Mouse (Mus musculus): ENCODE results near the gene Gm21988. TPM values are rescaled to one million over a fixed set of nuclear protein-coding genes. Genes with fewer than 3 reads are reported as not detected.

Gene Gm21988
- total RNA-seq, 2 experiments from 2014 or later, result 7.2 to 7.9 TPM

- no peak for DNase-seq (ENCODE audit: low spot score in 2 of 2)
Measured at GRCm38 (mm10) chr11:70218741-70219470, 20.7 kb downstream of the Gm21988 start.

DNA sequence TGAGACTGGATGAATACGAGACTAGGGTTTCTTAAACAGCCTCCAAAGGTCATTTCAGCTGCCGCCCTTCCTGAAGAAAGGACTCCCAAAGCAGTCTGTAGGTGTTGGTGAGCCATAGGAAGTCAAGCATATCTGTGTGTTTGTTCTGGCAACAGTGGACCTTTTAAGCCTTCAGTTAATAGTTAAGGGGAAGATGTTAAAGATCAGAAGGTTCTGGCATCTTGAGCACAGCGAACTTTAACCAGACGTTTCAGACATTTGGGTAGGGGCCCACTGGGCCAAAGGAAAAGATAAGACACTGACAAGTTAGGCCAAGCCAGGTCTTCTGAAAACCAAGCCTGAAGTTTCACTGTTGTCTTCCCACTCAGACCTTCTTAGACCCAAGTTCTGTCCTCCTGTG, 21.6 kb downstream of the Gm21988 start:
- DNase-seq (ENCODE audit: low spot score in 2 of 2), result no peak

DNA sequence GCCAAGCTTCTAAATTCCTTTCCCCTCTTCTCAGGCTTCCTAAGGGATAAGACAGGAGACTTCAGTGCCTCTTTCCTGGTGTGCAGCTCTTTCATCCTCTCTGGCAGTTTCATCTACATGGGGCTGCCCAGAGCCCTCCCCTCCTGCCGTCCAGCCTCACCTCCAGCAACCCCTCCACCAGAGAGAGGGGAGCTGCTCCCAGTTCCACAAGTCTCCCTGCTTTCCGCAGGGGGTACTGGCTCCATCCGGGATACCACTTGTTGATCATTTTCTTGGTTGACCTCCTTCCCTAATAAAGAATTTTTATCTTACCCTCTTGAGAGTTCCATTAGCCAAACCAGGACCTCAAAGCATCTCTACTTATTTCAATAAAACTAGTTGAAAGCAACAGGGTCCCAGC, 23.5 kb downstream of the Gm21988 start:
- DNase-seq (ENCODE audit: low spot score in 2 of 2), result no peak

GRCm38 (mm10) chr11:70215301-70215700, 24.3 kb downstream of the Gm21988 start:
- DNase-seq (ENCODE audit: low spot score in 2 of 2), result no peak

- no peak for DNase-seq (ENCODE audit: low spot score in 2 of 2)
Measured at GRCm38 (mm10) chr11:70214856-70215209, 24.8 kb downstream of the Gm21988 start.

GRCm38 (mm10) chr11:70214191-70214855, 25.3 kb downstream of the Gm21988 start:
- DNase-seq (ENCODE audit: low spot score in 2 of 2), result peak; percentile 36 to 47

GRCm38 (mm10) chr11:70213736-70214135, 25.9 kb downstream of the Gm21988 start:
- peak in 1 of 2 experiments; percentile 36 for DNase-seq (ENCODE audit: low spot score in 2 of 2)

DNA sequence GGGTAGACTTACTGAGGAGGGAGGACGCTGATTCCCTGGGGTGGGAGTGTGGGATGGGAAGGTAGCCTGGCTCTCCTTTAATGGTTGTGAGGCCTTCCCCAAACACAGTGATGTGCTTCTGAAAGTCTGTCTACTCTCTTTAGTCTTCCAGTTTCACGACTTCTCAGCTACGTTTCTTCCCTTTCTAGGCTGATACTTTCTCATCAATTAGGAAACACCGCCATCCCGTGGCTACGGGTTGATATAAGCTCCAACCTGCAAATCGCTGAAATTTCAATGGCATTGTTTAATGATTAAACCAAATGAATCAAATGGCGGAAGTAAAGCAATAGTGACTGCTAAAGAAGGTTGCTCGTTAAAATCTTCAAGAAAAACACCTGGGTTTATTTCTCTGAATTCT, 26.7 kb downstream of the Gm21988 start:
- peak; percentile 68 to 86 for DNase-seq (ENCODE audit: low spot score in 2 of 2)

DNA sequence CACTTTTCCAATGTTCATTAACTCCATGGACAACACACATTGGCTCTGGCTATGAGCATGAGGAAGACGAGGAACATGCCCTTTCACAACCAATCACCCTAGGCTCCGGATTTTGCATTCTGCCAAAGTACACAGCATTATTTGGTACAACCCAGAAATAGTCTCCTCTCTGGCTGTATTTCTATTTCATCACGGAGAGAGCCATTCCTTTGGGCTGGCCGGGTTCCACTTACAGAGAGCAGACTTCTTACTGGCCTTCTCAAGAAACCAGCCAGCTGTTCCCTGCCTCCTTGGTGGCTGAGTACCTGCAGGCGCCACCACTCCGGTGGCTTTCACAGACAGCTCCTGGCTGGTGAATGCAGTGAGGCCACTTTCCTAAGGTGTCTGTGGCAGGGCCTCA, 27.2 kb downstream of the Gm21988 start, which contains the start of gene Slc16a11:
Gene Slc16a11, plus strand, starts transcription at position 330 of the 400 bp plus-strand sequence.
- DNase-seq (ENCODE audit: low spot score in 2 of 2), result no peak

- DNase-seq (ENCODE audit: low spot score in 2 of 2), result no peak
Measured at GRCm38 (mm10) chr11:70211972-70212371, 27.7 kb downstream of the Gm21988 start.

DNA sequence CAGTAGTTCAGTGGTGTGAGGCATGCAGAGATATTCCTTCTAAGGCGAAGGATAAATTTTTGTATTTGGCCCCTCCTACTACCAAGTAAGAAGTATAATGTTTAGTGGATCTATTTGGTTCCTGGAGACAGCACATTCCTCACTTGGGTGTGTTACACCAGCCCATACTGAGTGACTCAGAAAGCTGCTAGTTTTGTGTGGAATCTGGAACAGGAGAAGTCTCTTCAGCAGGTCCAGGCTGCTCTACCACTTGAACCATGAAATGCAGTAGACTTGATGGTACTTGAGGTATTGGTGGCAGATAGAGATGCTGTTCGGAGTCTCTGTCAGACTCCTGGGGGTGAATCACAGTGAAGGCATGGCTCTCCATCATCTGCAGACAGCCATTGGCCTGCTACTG, 28.9 kb downstream of the Gm21988 start:
- no peak for DNase-seq (ENCODE audit: low spot score in 2 of 2)

GRCm38 (mm10) chr11:70208778-70209388, 30.7 kb downstream of the Gm21988 start:
- DNase-seq (ENCODE audit: low spot score in 2 of 2), result no peak

DNA sequence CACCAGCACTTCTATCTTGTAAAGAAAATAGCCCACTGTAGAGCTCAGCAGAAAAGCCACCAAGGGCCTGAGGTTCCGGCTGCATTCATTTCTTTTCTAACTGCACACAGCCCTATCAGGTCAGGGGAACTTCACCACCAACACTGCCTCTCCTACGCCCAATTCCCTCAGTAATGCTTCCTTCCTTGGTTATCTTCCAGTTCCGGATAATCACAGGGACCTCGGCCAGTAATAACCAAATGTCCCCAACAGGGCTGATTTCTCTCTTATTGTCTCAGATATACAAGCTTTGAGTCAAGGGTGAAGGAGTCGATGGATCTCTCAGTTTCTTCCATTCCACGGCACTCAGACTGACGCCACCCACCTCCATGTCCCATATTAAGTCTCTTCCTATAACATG, 32.3 kb downstream of the Gm21988 start:
- no peak for DNase-seq (ENCODE audit: low spot score in 2 of 2)

- no peak for DNase-seq (ENCODE audit: low spot score in 2 of 2)
Measured at GRCm38 (mm10) chr11:70206801-70207200, 32.8 kb downstream of the Gm21988 start.

GRCm38 (mm10) chr11:70201691-70202090, 37.9 kb downstream of the Gm21988 start:
- DNase-seq (ENCODE audit: low spot score in 2 of 2), result peak; percentile 80 to 84

DNA sequence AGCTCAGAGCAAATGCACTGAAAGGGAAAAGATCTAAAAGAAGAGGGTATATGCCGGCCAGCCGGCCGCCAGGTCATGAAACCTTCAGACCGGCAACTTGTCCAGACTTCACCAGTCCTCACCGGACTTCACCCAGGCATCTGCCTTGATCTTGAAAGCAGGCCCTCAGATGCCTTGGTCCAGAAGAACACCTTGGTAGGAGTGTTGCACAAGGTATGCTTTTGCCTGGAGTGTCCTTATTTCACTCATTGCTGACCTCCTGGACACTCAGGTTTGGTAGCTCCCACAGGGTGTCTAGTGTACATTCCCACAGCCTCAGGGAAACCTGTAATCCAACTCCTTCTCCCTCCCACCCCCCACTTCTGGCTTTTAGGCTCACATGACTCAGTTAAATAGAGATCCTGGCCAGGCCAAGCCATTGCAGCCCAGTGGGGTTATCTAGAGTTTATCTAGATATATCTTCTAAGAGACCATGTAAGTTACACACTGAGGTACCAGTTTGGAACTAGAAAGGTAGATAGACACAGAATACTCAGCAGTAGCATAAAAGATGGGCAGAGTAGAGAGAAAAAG, 39.5 kb downstream of the Gm21988 start:
- no peak for DNase-seq (ENCODE audit: low spot score in 2 of 2)

DNA sequence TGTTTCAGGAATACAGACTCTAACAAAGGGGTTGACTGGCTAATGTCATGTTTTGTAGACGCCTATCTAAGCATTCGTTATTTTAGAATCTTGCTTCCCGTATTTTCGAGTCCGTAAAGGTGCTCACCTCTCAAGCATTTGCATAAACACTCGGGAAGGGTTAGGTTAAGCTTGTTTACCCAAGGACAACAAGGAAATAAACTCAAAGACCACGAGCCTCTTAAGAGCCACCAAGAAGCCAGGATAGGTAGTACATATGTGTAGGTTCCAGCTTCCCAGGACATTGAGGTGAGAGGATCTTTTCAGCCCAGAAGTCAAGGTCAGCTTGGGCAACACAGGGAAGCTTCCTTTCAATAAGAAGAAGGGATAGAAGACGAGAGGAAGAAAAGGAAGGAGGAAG, 40.5 kb downstream of the Gm21988 start:
- no peak for DNase-seq (ENCODE audit: low spot score in 2 of 2)

GRCm38 (mm10) chr11:70198332-70198731, 41.3 kb downstream of the Gm21988 start:
- DNase-seq (ENCODE audit: low spot score in 2 of 2), result no peak

DNA sequence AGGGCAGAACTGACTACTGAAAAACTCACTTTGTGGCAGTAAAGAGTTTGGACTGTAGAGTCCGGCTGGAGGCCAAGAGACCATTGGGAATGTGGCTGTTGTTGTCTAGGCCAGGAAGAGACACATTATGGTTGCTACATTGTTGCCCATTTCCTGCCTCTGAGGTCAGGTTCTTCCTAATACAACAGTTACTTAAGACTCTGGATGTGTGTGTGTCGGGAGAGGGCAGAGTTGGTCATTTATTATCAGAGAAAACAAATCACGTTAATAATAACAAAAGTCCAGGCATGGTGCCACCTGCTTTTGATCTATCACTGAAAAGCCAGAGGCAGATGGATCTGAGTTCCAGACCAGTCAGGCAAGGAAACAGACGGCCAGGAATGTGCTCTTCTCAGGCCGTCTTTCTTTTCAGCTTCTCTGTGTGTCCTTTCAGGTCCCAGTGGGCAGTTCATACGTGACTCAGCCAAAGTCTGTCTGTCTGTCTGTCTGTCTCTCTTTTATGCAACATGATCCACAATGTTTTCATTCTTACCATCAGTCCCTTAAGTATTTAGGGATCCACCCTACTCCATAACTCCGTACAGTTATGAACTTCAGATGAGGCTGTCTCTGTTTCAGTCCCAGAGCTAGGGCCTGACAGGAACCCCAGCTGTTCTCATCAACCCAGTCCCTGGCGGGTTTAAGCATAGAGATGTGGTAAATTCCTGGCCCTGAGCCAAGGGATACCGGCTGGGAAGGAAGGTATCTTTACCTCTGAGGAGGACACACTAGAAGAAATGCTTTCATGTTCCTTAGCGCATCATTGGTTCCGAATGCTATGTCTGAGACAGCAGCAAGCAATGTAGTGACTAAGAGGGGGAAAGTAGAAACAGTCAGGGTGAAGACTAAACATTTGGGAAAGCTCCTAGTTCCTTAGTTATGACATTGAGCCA, 46.0 kb downstream of the Gm21988 start:
- no peak for DNase-seq (ENCODE audit: low spot score in 2 of 2)

DNA sequence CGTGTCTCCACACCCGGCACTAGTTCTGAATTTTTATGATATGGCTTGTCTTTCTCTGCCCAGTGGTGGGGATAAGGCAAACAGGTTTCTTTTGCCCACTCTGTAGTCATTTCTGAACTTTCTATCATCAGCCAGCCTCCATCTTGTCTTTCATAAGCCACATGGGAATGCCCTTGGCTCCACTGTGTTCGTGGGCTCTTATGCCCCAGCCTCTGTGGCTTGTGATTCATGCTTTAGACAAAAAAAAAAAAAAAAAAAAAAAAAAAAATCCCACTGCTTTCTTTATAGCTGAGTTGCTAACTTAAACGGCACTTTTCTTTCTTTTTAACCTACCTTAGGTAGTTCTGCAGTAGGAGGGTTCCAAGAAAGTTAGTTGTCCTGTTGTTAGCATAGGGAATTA, 47.5 kb downstream of the Gm21988 start:
- DNase-seq (ENCODE audit: low spot score in 2 of 2), result no peak

DNA sequence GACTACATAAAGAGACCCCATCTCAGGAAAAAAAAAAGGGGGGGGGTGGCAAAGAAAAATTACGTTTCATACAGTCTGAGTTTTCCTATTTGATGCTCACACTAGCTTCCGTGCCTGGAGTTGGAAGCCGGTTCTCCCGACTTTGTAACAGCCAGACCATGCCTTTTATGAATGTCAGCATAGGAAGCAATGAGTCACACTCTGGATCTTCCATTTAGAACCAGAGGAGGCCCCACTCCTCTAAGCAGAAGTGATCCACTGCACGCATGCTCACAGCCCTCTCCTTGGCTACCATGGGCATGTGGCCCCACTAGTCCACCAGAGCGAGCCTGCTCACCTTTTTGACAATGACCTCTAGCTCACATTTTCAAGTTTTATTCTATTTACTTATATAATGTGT, 48.4 kb downstream of the Gm21988 start:
- no peak for DNase-seq (ENCODE audit: low spot score in 2 of 2)
